Mouse (Mus musculus): Measurements from ENCODE around the gene Scgb1a1. TPM values are rescaled to one million over a fixed set of nuclear protein-coding genes. Genes with fewer than 3 reads are reported as not detected.

Gene Scgb1a1
- polyA plus RNA-seq, 1 experiment from 2014 or later, result not detected

Other genes starting within 250 kb of the Scgb1a1 start
- 8.7 and 8.8 TPM in 2 replicates for gene Gng3, start 248.8 kb downstream of the Scgb1a1 start, polyA plus RNA-seq (2015; fragmentation: Nextera tagmentation; extraction: Ambion mirVana)
- 0.75 and 0.93 TPM in 2 replicates for gene Lrrn4cl, start 237.2 kb downstream of the Scgb1a1 start, polyA plus RNA-seq (2015; fragmentation: Nextera tagmentation; extraction: Ambion mirVana)
- 179 TPM in 2 replicates for gene Ubxn1, start 216.5 kb downstream of the Scgb1a1 start, polyA plus RNA-seq (2015; fragmentation: Nextera tagmentation; extraction: Ambion mirVana)
- 66.7 and 70.4 TPM in 2 replicates for gene Uqcc3, start 207.0 kb downstream of the Scgb1a1 start, polyA plus RNA-seq (2015; fragmentation: Nextera tagmentation; extraction: Ambion mirVana)
- 93.0 and 93.2 TPM in 2 replicates for gene Lbhd1, start 204.2 kb downstream of the Scgb1a1 start, polyA plus RNA-seq (2015; fragmentation: Nextera tagmentation; extraction: Ambion mirVana)
- not detected in 2 replicates for gene Gm49403, start 204.0 kb downstream of the Scgb1a1 start, polyA plus RNA-seq (2015; fragmentation: Nextera tagmentation; extraction: Ambion mirVana)
- 94.0 and 96.6 TPM in 2 replicates for gene 1810009A15Rik, start 199.1 kb downstream of the Scgb1a1 start, polyA plus RNA-seq (2015; fragmentation: Nextera tagmentation; extraction: Ambion mirVana)
- not detected in 2 replicates for gene Gm49416, start 199.0 kb downstream of the Scgb1a1 start, polyA plus RNA-seq (2015; fragmentation: Nextera tagmentation; extraction: Ambion mirVana)
- gene Ints5, start 195.0 kb downstream of the Scgb1a1 start, polyA plus RNA-seq (2015; fragmentation: Nextera tagmentation; extraction: Ambion mirVana), result 39.6 and 43.3 TPM in 2 replicates
- gene Ganab, start 189.9 kb downstream of the Scgb1a1 start, polyA plus RNA-seq (2015; fragmentation: Nextera tagmentation; extraction: Ambion mirVana), result 102 and 112 TPM in 2 replicates
- gene B3gat3, start 167.6 kb downstream of the Scgb1a1 start, polyA plus RNA-seq (2015; fragmentation: Nextera tagmentation; extraction: Ambion mirVana), result 49.9 and 53.0 TPM in 2 replicates
- gene Rom1, start 158.6 kb downstream of the Scgb1a1 start, polyA plus RNA-seq (2015; fragmentation: Nextera tagmentation; extraction: Ambion mirVana), result 3.2 and 3.7 TPM in 2 replicates
- gene Eml3, start 158.4 kb downstream of the Scgb1a1 start, polyA plus RNA-seq (2015; fragmentation: Nextera tagmentation; extraction: Ambion mirVana), result 36.9 and 37.2 TPM in 2 replicates
- 192 and 193 TPM in 2 replicates for gene Mta2, start 146.1 kb downstream of the Scgb1a1 start, polyA plus RNA-seq (2015; fragmentation: Nextera tagmentation; extraction: Ambion mirVana)
- 35.6 and 36.5 TPM in 2 replicates for gene Tut1, start 134.1 kb downstream of the Scgb1a1 start, polyA plus RNA-seq (2015; fragmentation: Nextera tagmentation; extraction: Ambion mirVana)
- gene Eef1g, start 120.9 kb downstream of the Scgb1a1 start, polyA plus RNA-seq (2015; fragmentation: Nextera tagmentation; extraction: Ambion mirVana), result 508 and 512 TPM in 2 replicates
- 35.2 and 35.6 TPM in 2 replicates for gene Ahnak, start 98.7 kb downstream of the Scgb1a1 start, polyA plus RNA-seq (2015; fragmentation: Nextera tagmentation; extraction: Ambion mirVana)
- gene Asrgl1, start 47.7 kb upstream of the Scgb1a1 start, polyA plus RNA-seq (2015; fragmentation: Nextera tagmentation; extraction: Ambion mirVana), result 17.8 and 19.0 TPM in 2 replicates